Mouse (Mus musculus) heart, postnatal 4 days (tissue): ENCODE data around the gene Scrn3. TPM values are rescaled to one million over a fixed set of nuclear protein-coding genes. Genes with fewer than 3 reads are reported as not detected.

ENCODE experiments used
- DNase-seq: peaks from one replicate; pipeline ENCODE4 v3.0.0; 2021
- total RNA-seq, 2 experiments: library from RNA; stranded (reverse); gene quantifications; 2 replicates each; pipeline ENCODE4 v1.2.3; 2021

Scrn3 gene
- total RNA-seq, 2 experiments from 2014 or later = 11.2 to 16.6 TPM

- no peak for DNase-seq
These were observed 6.8 kb downstream of the Scrn3 start for GRCm38 (mm10) chr2:73319218-73319617.

GRCm38 (mm10) chr2:73322991-73323390, 10.6 kb downstream of the Scrn3 start:
- DNase-seq = no peak

GRCm38 (mm10) chr2:73325871-73326270, 13.5 kb downstream of the Scrn3 start:
- no peak for DNase-seq

- DNase-seq = no peak
These were observed 23.5 kb downstream of the Scrn3 start for GRCm38 (mm10) chr2:73335949-73336348.

GRCm38 (mm10) chr2:73338415-73338814, 26.0 kb downstream of the Scrn3 start:
- DNase-seq = no peak

GRCm38 (mm10) chr2:73343701-73344100, 31.3 kb downstream of the Scrn3 start:
- DNase-seq = no peak

GRCm38 (mm10) chr2:73345204-73345603, 32.8 kb downstream of the Scrn3 start:
- no peak for DNase-seq

- DNase-seq = no peak
These were observed 34.1 kb downstream of the Scrn3 start for GRCm38 (mm10) chr2:73346345-73347086.

GRCm38 (mm10) chr2:73347136-73347535, 34.7 kb downstream of the Scrn3 start:
- no peak for DNase-seq

GRCm38 (mm10) chr2:73347766-73348165, 35.4 kb downstream of the Scrn3 start:
- DNase-seq = no peak

- no peak for DNase-seq
These were observed 35.8 kb downstream of the Scrn3 start for GRCm38 (mm10) chr2:73348221-73348620.

GRCm38 (mm10) chr2:73351496-73351895, 39.1 kb downstream of the Scrn3 start:
- no peak for DNase-seq

GRCm38 (mm10) chr2:73351927-73352374, 39.5 kb downstream of the Scrn3 start:
- DNase-seq = peak; percentile 31

- DNase-seq = no peak
These were observed 44.6 kb downstream of the Scrn3 start for GRCm38 (mm10) chr2:73357004-73357403.

GRCm38 (mm10) chr2:73359941-73360340, 47.5 kb downstream of the Scrn3 start:
- no peak for DNase-seq

GRCm38 (mm10) chr2:73360536-73360935, 48.1 kb downstream of the Scrn3 start:
- DNase-seq = no peak

GRCm38 (mm10) chr2:73363448-73363847, 51.0 kb downstream of the Scrn3 start:
- DNase-seq = no peak

GRCm38 (mm10) chr2:73371530-73372335, 59.3 kb downstream of the Scrn3 start:
- DNase-seq = no peak

- no peak for DNase-seq
These were observed 65.9 kb downstream of the Scrn3 start for GRCm38 (mm10) chr2:73378326-73378725.

- no peak for DNase-seq
These were observed 67.3 kb downstream of the Scrn3 start for GRCm38 (mm10) chr2:73379656-73380055.

GRCm38 (mm10) chr2:73380298-73380975, 68.0 kb downstream of the Scrn3 start:
- DNase-seq = no peak

GRCm38 (mm10) chr2:73385172-73385571, 72.8 kb downstream of the Scrn3 start:
- DNase-seq = no peak
